Mouse (Mus musculus): ENCODE measurements around the gene Ubald1. TPM values are rescaled to one million over a fixed set of nuclear protein-coding genes. Genes with fewer than 3 reads are reported as not detected.

The Ubald1 gene
- polyA plus RNA-seq, 1 experiment: 38.1 TPM

- TF ChIP-seq CTCF (IDR thresholded peaks at IDR 0.05; ENCODE audit: control insufficient read depth, insufficient read depth, low read length): no peak
- no peak for TF ChIP-seq POLR2A (IDR thresholded peaks at IDR 0.05; ENCODE audit: borderline replicate concordance, control insufficient read depth, low read depth, low read length)
- H3K4me1 ChIP-seq (ENCODE audit: control insufficient read depth, insufficient read depth, low read length): peaks cover 5% of the 10 kb centered on the region
- no peak overlapping the region for H3K4me3 ChIP-seq (replicated peaks; ENCODE audit: control insufficient read depth, low read depth, low read length)
- 54% methylated on average over 8 of the region's 8 CpGs for WGBS
- no peak overlapping the region for H3K27ac ChIP-seq (ENCODE audit: control insufficient read depth, insufficient read depth, low read depth, low read length, poor library complexity)
These were observed 4.0 kb downstream of the Ubald1 start for GRCm38 (mm10) chr16:4876033-4876680.

- Histone ChIP-seq H3K4me1 (ENCODE audit: control insufficient read depth, insufficient read depth, low read length) (peaks cover 5% of the 10 kb centered on the region), H3K4me3 (replicated peaks; ENCODE audit: control insufficient read depth, low read depth, low read length) (no peak overlapping the region), H3K27ac (ENCODE audit: control insufficient read depth, insufficient read depth, low read depth, low read length, poor library complexity) (no peak overlapping the region)
- no peak for TF ChIP-seq CTCF (IDR thresholded peaks at IDR 0.05; ENCODE audit: control insufficient read depth, insufficient read depth, low read length)
- TF ChIP-seq POLR2A (IDR thresholded peaks at IDR 0.05; ENCODE audit: borderline replicate concordance, control insufficient read depth, low read depth, low read length): no peak
- 49% methylated on average over 23 of the region's 23 CpGs for WGBS
These were observed 4.7 kb downstream of the Ubald1 start for GRCm38 (mm10) chr16:4875198-4876032.

- TF ChIP-seq CTCF (IDR thresholded peaks at IDR 0.05; ENCODE audit: control insufficient read depth, insufficient read depth, low read length) (no peak), POLR2A (IDR thresholded peaks at IDR 0.05; ENCODE audit: borderline replicate concordance, control insufficient read depth, low read depth, low read length) (no peak)
- Histone ChIP-seq H3K4me1 (ENCODE audit: control insufficient read depth, insufficient read depth, low read length) (peaks cover 2% of the 10 kb centered on the region; the same call in 1 of the 2 replicates), H3K4me3 (replicated peaks; ENCODE audit: control insufficient read depth, low read depth, low read length) (no peak overlapping the region), H3K27ac (ENCODE audit: control insufficient read depth, insufficient read depth, low read depth, low read length, poor library complexity) (no peak overlapping the region)
- WGBS: 91% methylated on average over 2 of the region's 2 CpGs
These were observed 8.2 kb downstream of the Ubald1 start for GRCm38 (mm10) chr16:4871926-4872325.

- Histone ChIP-seq H3K27ac (ENCODE audit: control insufficient read depth, insufficient read depth, low read depth, low read length, poor library complexity) (no peak overlapping the region), H3K4me1 (ENCODE audit: control insufficient read depth, insufficient read depth, low read length) (no peaks in the 10 kb centered on the region), H3K4me3 (replicated peaks; ENCODE audit: control insufficient read depth, low read depth, low read length) (no peak overlapping the region)
- 82% methylated on average over 5 of the region's 5 CpGs for WGBS
- no peak for TF ChIP-seq POLR2A (IDR thresholded peaks at IDR 0.05; ENCODE audit: borderline replicate concordance, control insufficient read depth, low read depth, low read length)
- TF ChIP-seq CTCF (IDR thresholded peaks at IDR 0.05; ENCODE audit: control insufficient read depth, insufficient read depth, low read length): no peak
These were observed 9.6 kb downstream of the Ubald1 start for GRCm38 (mm10) chr16:4870490-4870889.

- Histone ChIP-seq H3K27ac (ENCODE audit: control insufficient read depth, insufficient read depth, low read depth, low read length, poor library complexity) (no peak overlapping the region), H3K4me3 (replicated peaks; ENCODE audit: control insufficient read depth, low read depth, low read length) (no peak overlapping the region), H3K4me1 (ENCODE audit: control insufficient read depth, insufficient read depth, low read length) (no peaks in the 10 kb centered on the region; the same call in 1 of the 2 replicates)
- TF ChIP-seq CTCF (IDR thresholded peaks at IDR 0.05; ENCODE audit: control insufficient read depth, insufficient read depth, low read length) (no peak), POLR2A (IDR thresholded peaks at IDR 0.05; ENCODE audit: borderline replicate concordance, control insufficient read depth, low read depth, low read length) (no peak)
- WGBS: 69% methylated on average over 7 of the region's 7 CpGs
These were observed 13.9 kb downstream of the Ubald1 start for GRCm38 (mm10) chr16:4866101-4866695.

- WGBS: 87% methylated on average over 8 of the region's 8 CpGs
- Histone ChIP-seq H3K27ac (ENCODE audit: control insufficient read depth, insufficient read depth, low read depth, low read length, poor library complexity) (no peak overlapping the region), H3K4me3 (replicated peaks; ENCODE audit: control insufficient read depth, low read depth, low read length) (no peak overlapping the region), H3K4me1 (ENCODE audit: control insufficient read depth, insufficient read depth, low read length) (no peaks in the 10 kb centered on the region; the same call in 1 of the 2 replicates)
- no peak for TF ChIP-seq POLR2A (IDR thresholded peaks at IDR 0.05; ENCODE audit: borderline replicate concordance, control insufficient read depth, low read depth, low read length)
- TF ChIP-seq CTCF (IDR thresholded peaks at IDR 0.05; ENCODE audit: control insufficient read depth, insufficient read depth, low read length): no peak
These were observed 16.4 kb downstream of the Ubald1 start for GRCm38 (mm10) chr16:4863742-4864141.

GRCm38 (mm10) chr16:4862863-4863483 lies 17.1 kb downstream of the Ubald1 start:
- 21% methylated on average over 9 of the region's 9 CpGs for WGBS
- no peak overlapping the region for H3K27ac ChIP-seq (ENCODE audit: control insufficient read depth, insufficient read depth, low read depth, low read length, poor library complexity)
- H3K4me1 ChIP-seq (ENCODE audit: control insufficient read depth, insufficient read depth, low read length): no peaks in the 10 kb centered on the region; the same call in 1 of the 2 replicates
- peak; percentile 91 for TF ChIP-seq CTCF (IDR thresholded peaks at IDR 0.05; ENCODE audit: control insufficient read depth, insufficient read depth, low read length)
- no peak for TF ChIP-seq POLR2A (IDR thresholded peaks at IDR 0.05; ENCODE audit: borderline replicate concordance, control insufficient read depth, low read depth, low read length)
- no peak overlapping the region for H3K4me3 ChIP-seq (replicated peaks; ENCODE audit: control insufficient read depth, low read depth, low read length)

GRCm38 (mm10) chr16:4861392-4861791 lies 18.7 kb downstream of the Ubald1 start:
- no peak overlapping the region for H3K4me3 ChIP-seq (replicated peaks; ENCODE audit: control insufficient read depth, low read depth, low read length)
- WGBS: 66% methylated on average over 10 of the region's 10 CpGs
- no peak overlapping the region for H3K27ac ChIP-seq (ENCODE audit: control insufficient read depth, insufficient read depth, low read depth, low read length, poor library complexity)
- no peaks in the 10 kb centered on the region; the same call in 1 of the 2 replicates for H3K4me1 ChIP-seq (ENCODE audit: control insufficient read depth, insufficient read depth, low read length)
- TF ChIP-seq CTCF (IDR thresholded peaks at IDR 0.05; ENCODE audit: control insufficient read depth, insufficient read depth, low read length): peak; percentile 20; the same call in 1 of the 2 replicates
- TF ChIP-seq POLR2A (IDR thresholded peaks at IDR 0.05; ENCODE audit: borderline replicate concordance, control insufficient read depth, low read depth, low read length): no peak

Measured in bone marrow, adult 2 months (tissue).